Mouse (Mus musculus): Measurements from ENCODE around the gene Dap. TPM values are rescaled to one million over a fixed set of nuclear protein-coding genes. Genes with fewer than 3 reads are reported as not detected.

Dap gene
- total and polyA plus RNA-seq, 3 experiments = 12.6 to 69.8 (median 15.1) TPM

GRCm38 (mm10) chr15:31268148-31268547, 44.0 kb downstream of the Dap start:
- no peaks in the 10 kb centered on the region for H3K79me2 ChIP-seq (replicated peaks; ENCODE audit: control insufficient read depth, extremely low read depth, insufficient read depth, poor library complexity, severe bottlenecking)
- no peak overlapping the region for H3K9ac ChIP-seq (ENCODE audit: insufficient read depth, low read depth)
- peaks cover 6 to 48% of the 10 kb centered on the region in 2 experiments for H3K4me1 ChIP-seq (ENCODE audit: control insufficient read depth in 1 of 2, insufficient read depth in 2 of 2)
- no peaks in the 10 kb centered on the region for H3K27me3 ChIP-seq (replicated peaks)
- H3K36me3 ChIP-seq (replicated peaks in 1 of 2; ENCODE audit: control insufficient read depth in 1 of 2, insufficient read depth in 1 of 2, low read length in 1 of 2) = peaks cover 3 to 55% of the 10 kb centered on the region in 2 experiments
- TF ChIP-seq HCFC1 (IDR thresholded peaks at IDR 0.05; ENCODE audit: low read depth, low read length) (no peak), MAX (IDR thresholded peaks at IDR 0.05; ENCODE audit: low read length) (no peak), POLR2AphosphoS2 (IDR thresholded peaks at IDR 0.05; ENCODE audit: low read depth, low read length) (no peak), SIN3A (IDR thresholded peaks at IDR 0.05; ENCODE audit: low read length) (no peak), POLR2A (IDR thresholded peaks at IDR 0.05; ENCODE audit: low read depth, low read length) (no peak), ZNF384 (IDR thresholded peaks at IDR 0.05; ENCODE audit: low read depth, low read length) (no peak), TCF12 (IDR thresholded peaks at IDR 0.05; ENCODE audit: low read depth, low read length) (no peak), USF2 (conservative IDR thresholded peaks at IDR 0.05; ENCODE audit: low read depth, low read length) (no peak), MAZ (IDR thresholded peaks at IDR 0.05; ENCODE audit: low read depth, low read length) (no peak), BHLHE40 (IDR thresholded peaks at IDR 0.05; ENCODE audit: low read depth, low read length) (no peak), KAT2A (IDR thresholded peaks at IDR 0.05; ENCODE audit: insufficient replicate concordance, low read length) (no peak), IRF4 (IDR thresholded peaks at IDR 0.05; ENCODE audit: low read depth, low read length) (no peak), PAX5 (IDR thresholded peaks at IDR 0.05; ENCODE audit: low read length) (no peak), GABPA (IDR thresholded peaks at IDR 0.05; ENCODE audit: insufficient replicate concordance, low read depth, low read length) (no peak), ELF1 (IDR thresholded peaks at IDR 0.05; ENCODE audit: low read depth, low read length) (no peak), MXI1 (IDR thresholded peaks at IDR 0.05; ENCODE audit: low read depth, low read length) (no peak), MYC (IDR thresholded peaks at IDR 0.05; ENCODE audit: low read depth, low read length) (no peak), RCOR1 (conservative IDR thresholded peaks at IDR 0.05; ENCODE audit: low read depth, low read length) (no peak), ZMIZ1 (IDR thresholded peaks at IDR 0.05; ENCODE audit: low read depth, low read length) (no peak)
- H3K4me3 ChIP-seq (replicated peaks in 1 of 3; ENCODE audit: low read depth in 2 of 3, low read length in 2 of 3, poor library complexity in 1 of 3) = no peak overlapping the region
- in situ Hi-C loops (cut with MboI; ENCODE audit: low pct_ligation_motif_present, low pct_unique_long_range_greater_than_20kb, low sequenced_read_pairs) = loop anchor here (10.0 to 25.0 kb wide), 2 partner anchors 113 to 456 kb away; no protein-coding TSS in a partner anchor
- no peak overlapping the region for H3K4me2 ChIP-seq (ENCODE audit: insufficient read depth, low read depth, poor library complexity, severe bottlenecking)
- peaks cover 3% of the 10 kb centered on the region for H3K9me3 ChIP-seq (replicated peaks; ENCODE audit: low read length)
- no peak for DNase-seq (ENCODE audit: extremely low read depth)
- H3K27ac ChIP-seq (ENCODE audit: insufficient read depth, low read depth) = no peak overlapping the region
- dilution Hi-C loops (cut with MboI; ENCODE audit: extremely low pct_ligation_motif_present, extremely low pct_unique_long_range_greater_than_20kb, low sequenced_read_pairs) = no loop called here

GRCm38 (mm10) chr15:31269558-31269957, 45.4 kb downstream of the Dap start:
- Histone ChIP-seq H3K4me2 (ENCODE audit: insufficient read depth, low read depth, poor library complexity, severe bottlenecking) (no peak overlapping the region), H3K79me2 (replicated peaks; ENCODE audit: control insufficient read depth, extremely low read depth, insufficient read depth, poor library complexity, severe bottlenecking) (no peaks in the 10 kb centered on the region), H3K27me3 (replicated peaks) (no peaks in the 10 kb centered on the region), H3K9me3 (replicated peaks; ENCODE audit: low read length) (no peaks in the 10 kb centered on the region), H3K4me1 (ENCODE audit: control insufficient read depth in 1 of 2, insufficient read depth in 2 of 2) (peaks cover 6 to 44% of the 10 kb centered on the region in 2 experiments), H3K27ac (ENCODE audit: insufficient read depth, low read depth) (no peak overlapping the region), H3K36me3 (replicated peaks in 1 of 2; ENCODE audit: control insufficient read depth in 1 of 2, insufficient read depth in 1 of 2, low read length in 1 of 2) (peaks cover 5 to 64% of the 10 kb centered on the region in 2 experiments), H3K9ac (ENCODE audit: insufficient read depth, low read depth) (no peak overlapping the region), H3K4me3 (replicated peaks in 1 of 3; ENCODE audit: low read depth in 2 of 3, low read length in 2 of 3, poor library complexity in 1 of 3) (no peak overlapping the region)
- in situ Hi-C loops (cut with MboI; ENCODE audit: low pct_ligation_motif_present, low pct_unique_long_range_greater_than_20kb, low sequenced_read_pairs) = loop anchor here (10.0 to 25.0 kb wide), 2 partner anchors 115 to 457 kb away; no protein-coding TSS in a partner anchor
- dilution Hi-C loops (cut with MboI; ENCODE audit: extremely low pct_ligation_motif_present, extremely low pct_unique_long_range_greater_than_20kb, low sequenced_read_pairs) = no loop called here
- DNase-seq (ENCODE audit: extremely low read depth) = no peak
- TF ChIP-seq E2F4 (IDR thresholded peaks at IDR 0.05; ENCODE audit: insufficient replicate concordance, low read depth, low read length) (no peak), RCOR1 (conservative IDR thresholded peaks at IDR 0.05; ENCODE audit: low read depth, low read length) (no peak), USF2 (conservative IDR thresholded peaks at IDR 0.05; ENCODE audit: low read depth, low read length) (no peak), UBTF (IDR thresholded peaks at IDR 0.05; ENCODE audit: low read depth, low read length) (no peak)

Data from CH12.LX (cell line).